Mouse (Mus musculus): ENCODE measurements around the gene Tsn. TPM values are rescaled to one million over a fixed set of nuclear protein-coding genes. Genes with fewer than 3 reads are reported as not detected.

The Tsn gene
- polyA plus RNA-seq, 1 experiment from 2014 or later = 346 TPM

DNA sequence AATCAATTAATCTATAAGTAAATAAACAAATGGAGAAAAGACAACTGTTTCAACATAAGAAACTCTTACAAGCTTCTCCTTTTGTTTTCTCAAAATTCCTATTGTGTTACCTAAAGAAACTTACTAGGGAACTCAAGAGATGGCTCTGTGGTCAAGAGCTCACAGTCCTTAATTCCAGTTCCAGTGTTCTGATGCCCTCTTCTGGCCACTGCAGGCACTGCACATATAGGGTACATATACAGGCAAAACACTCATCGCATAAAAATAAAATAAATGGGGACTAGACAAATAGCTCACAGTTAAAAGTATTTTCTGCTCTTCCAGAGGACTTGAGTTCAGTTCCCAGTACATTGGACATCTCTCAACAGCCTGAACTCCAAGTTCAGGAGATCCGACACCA is 9.2 kb upstream of the Tsn start:
- 67% methylated on average over 2 of the region's 2 CpGs for WGBS

DNA sequence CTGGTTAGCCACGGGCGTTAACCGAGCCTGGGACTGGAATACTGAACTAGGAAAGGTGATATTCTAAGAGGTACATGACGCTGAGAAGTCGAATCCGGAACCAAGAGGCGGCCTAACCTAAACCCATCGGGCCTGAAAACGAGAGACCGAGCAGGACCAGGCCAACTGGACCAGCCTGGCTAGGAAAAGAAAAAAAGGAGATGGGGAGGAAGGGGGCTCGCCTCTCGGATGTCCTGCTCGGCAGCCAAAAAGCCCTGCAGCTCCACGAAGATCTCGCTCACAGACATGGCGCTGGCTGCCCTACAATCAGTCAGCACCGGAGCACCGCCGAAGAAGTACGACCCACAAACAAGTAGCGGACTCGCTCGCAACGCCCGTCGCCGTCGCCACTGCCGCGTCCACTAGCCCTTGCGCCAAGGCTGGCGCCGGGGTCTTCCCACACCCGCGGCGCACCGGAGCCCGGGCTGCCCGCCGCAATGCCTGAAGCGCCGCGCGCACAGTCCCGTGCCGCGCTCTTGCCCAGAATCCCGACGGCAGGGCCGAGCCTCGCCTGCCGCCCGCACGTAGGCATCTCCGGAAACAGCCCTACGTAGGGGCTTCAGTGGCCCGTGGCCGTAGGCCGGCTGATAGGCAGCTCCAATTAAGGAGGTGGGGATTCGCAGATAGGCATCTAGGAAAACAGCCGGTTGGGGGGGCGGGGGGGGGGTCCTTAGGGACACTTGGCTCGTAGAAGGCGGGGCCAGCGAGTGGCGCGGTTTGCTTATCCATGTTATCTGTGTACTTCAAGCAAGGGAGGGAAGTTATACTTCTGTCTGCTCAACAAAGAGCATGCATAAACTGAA is 538 bp downstream of the Tsn start:
- no peaks in the 10 kb centered on the region for H3K27me3 ChIP-seq (ENCODE audit: control insufficient read depth, insufficient read depth, low read length)

More for the DNA sequence above, 9.2 kb upstream of the Tsn start:
- Histone ChIP-seq H3K9ac (ENCODE audit: low read depth, low read length) (no peak overlapping the region), H3K27me3 (ENCODE audit: control insufficient read depth, insufficient read depth, low read length) (no peaks in the 10 kb centered on the region), H3K4me1 (ENCODE audit: control insufficient read depth, insufficient read depth, low read length) (peaks cover 8% of the 10 kb centered on the region; the same call in 1 of the 2 replicates), H3K4me2 (replicated peaks; ENCODE audit: low read depth, low read length) (no peak overlapping the region), H3K4me3 (ENCODE audit: low read length) (no peak overlapping the region), H3K9me3 (ENCODE audit: control insufficient read depth, low read length) (no peaks in the 10 kb centered on the region), H3K36me3 (ENCODE audit: control insufficient read depth, insufficient read depth, low read length) (peaks cover 22% of the 10 kb centered on the region), H3K27ac (ENCODE audit: low read depth, low read length) (no peak overlapping the region)
- ATAC-seq (ENCODE audit: low FRiP score, low TSS enrichment) = no peak

DNA sequence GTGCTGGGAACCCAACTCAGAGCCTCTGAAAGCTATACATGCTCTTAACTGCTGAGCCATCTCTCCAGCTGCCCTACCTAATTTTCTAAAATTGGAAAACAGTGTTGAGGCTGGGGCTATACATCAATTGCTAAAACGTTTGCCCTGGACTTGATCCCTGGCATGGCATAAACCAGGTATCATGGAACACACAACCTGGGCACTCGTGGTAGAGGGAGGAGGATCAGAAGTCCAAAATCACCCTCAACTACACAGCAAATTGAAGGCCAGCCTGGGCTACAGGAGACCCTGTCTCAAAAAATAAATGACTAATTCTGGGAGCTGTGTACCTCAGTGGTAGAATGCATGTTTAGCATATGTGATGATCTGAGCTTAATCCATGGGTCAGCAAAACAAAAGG is 13.8 kb downstream of the Tsn start:
- Histone ChIP-seq H3K4me2 (replicated peaks; ENCODE audit: low read depth, low read length) (no peak overlapping the region), H3K27ac (ENCODE audit: low read depth, low read length) (no peak overlapping the region), H3K4me1 (ENCODE audit: control insufficient read depth, insufficient read depth, low read length) (no peaks in the 10 kb centered on the region), H3K9me3 (ENCODE audit: control insufficient read depth, low read length) (no peaks in the 10 kb centered on the region), H3K27me3 (ENCODE audit: control insufficient read depth, insufficient read depth, low read length) (no peaks in the 10 kb centered on the region), H3K4me3 (ENCODE audit: low read length) (no peak overlapping the region), H3K36me3 (ENCODE audit: control insufficient read depth, insufficient read depth, low read length) (peaks cover 76% of the 10 kb centered on the region), H3K9ac (ENCODE audit: low read depth, low read length) (no peak overlapping the region)
- WGBS = 88% methylated on average over 2 of the region's 2 CpGs
- no peak for ATAC-seq (ENCODE audit: low FRiP score, low TSS enrichment)

More for the DNA sequence above, 538 bp downstream of the Tsn start:
- Histone ChIP-seq H3K9ac (ENCODE audit: low read depth, low read length) (peak overlapping the region; percentile 89), H3K4me1 (ENCODE audit: control insufficient read depth, insufficient read depth, low read length) (peaks cover 4% of the 10 kb centered on the region; the same call in 1 of the 2 replicates), H3K9me3 (ENCODE audit: control insufficient read depth, low read length) (no peaks in the 10 kb centered on the region), H3K36me3 (ENCODE audit: control insufficient read depth, insufficient read depth, low read length) (peaks cover 17% of the 10 kb centered on the region), H3K4me3 (ENCODE audit: low read length) (peak overlapping the region; percentile 90), H3K27ac (ENCODE audit: low read depth, low read length) (peak overlapping the region; percentile 89), H3K4me2 (replicated peaks; ENCODE audit: low read depth, low read length) (peak overlapping the region; percentile 74)
- under 1% methylated on average over 66 of the region's 67 CpGs for WGBS
- peak; percentile 99 for ATAC-seq (ENCODE audit: low FRiP score, low TSS enrichment)

DNA sequence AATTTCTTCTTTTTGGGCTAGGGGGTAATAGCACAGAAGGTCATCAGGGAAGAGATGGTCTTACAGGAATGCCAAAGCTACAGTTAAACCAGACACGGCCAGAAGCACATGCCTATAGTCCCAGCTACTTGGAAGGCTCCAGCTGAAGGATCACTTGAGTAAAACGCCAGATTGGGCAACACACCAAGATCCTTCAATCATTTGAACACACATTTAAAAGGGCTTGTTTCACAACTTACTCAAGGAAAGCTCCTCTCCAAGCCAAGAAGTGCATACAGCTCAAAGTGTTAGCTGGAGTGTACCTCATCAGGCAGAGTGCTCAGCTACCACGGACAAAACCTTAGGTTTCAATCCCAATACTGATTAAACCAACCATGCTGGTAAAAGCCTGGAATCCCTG is 14.9 kb downstream of the Tsn start:
- Histone ChIP-seq H3K4me3 (ENCODE audit: low read length) (no peak overlapping the region), H3K27ac (ENCODE audit: low read depth, low read length) (no peak overlapping the region), H3K4me2 (replicated peaks; ENCODE audit: low read depth, low read length) (no peak overlapping the region), H3K9me3 (ENCODE audit: control insufficient read depth, low read length) (no peaks in the 10 kb centered on the region), H3K36me3 (ENCODE audit: control insufficient read depth, insufficient read depth, low read length) (peaks cover 65% of the 10 kb centered on the region), H3K4me1 (ENCODE audit: control insufficient read depth, insufficient read depth, low read length) (no peaks in the 10 kb centered on the region), H3K9ac (ENCODE audit: low read depth, low read length) (no peak overlapping the region), H3K27me3 (ENCODE audit: control insufficient read depth, insufficient read depth, low read length) (no peaks in the 10 kb centered on the region)
- 89% methylated on average over 3 of the region's 3 CpGs for WGBS
- ATAC-seq (ENCODE audit: low FRiP score, low TSS enrichment) = no peak

DNA sequence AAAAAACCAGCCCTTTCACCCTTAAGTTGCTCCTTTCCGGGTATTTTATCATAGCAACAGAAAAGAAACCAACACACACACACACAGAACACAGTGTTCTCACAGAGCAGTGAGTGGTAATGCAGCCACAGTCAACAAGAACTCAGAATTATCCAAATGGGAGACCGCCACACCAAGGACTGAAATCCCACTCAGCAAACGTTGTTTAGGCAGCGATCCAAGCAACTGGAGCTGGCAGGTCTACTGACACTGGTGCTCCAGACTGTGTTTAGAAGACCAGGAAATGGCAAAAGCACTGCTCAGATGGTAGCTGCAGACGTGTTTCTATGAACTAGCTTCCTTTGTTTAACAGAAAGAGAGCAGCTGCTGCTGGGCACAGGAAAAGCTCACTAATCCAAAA is 16.7 kb downstream of the Tsn start:
- peaks cover 47% of the 10 kb centered on the region for H3K36me3 ChIP-seq (ENCODE audit: control insufficient read depth, insufficient read depth, low read length)
- no peak for ATAC-seq (ENCODE audit: low FRiP score, low TSS enrichment)
- no peaks in the 10 kb centered on the region for H3K9me3 ChIP-seq (ENCODE audit: control insufficient read depth, low read length)
- 88% methylated on average over 5 of the region's 5 CpGs for WGBS
- H3K27ac ChIP-seq (ENCODE audit: low read depth, low read length) = no peak overlapping the region
- H3K4me1 ChIP-seq (ENCODE audit: control insufficient read depth, insufficient read depth, low read length) = no peaks in the 10 kb centered on the region
- no peak overlapping the region for H3K9ac ChIP-seq (ENCODE audit: low read depth, low read length)
- no peaks in the 10 kb centered on the region for H3K27me3 ChIP-seq (ENCODE audit: control insufficient read depth, insufficient read depth, low read length)
- no peak overlapping the region for H3K4me2 ChIP-seq (replicated peaks; ENCODE audit: low read depth, low read length)
- no peak overlapping the region for H3K4me3 ChIP-seq (ENCODE audit: low read length)

DNA sequence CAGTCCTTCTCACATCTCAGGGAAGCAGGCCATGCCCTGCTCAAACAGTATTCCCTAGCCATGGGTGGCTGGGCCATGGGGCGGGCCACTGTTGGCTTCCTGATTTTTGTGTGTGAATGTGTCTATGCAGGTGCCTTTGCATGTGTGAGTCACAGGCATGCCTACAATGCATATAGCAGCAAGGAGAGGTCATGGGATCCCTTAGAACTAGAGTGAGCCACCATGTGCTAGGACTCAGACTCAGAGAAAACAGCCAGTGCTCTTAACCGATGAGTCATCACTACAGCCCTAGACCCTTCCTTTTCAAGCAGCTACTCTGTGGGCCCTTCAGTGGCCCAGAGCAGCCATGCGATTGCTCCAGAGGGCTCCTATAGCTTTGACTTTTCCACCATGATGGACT is 17.3 kb downstream of the Tsn start:
- H3K9ac ChIP-seq (ENCODE audit: low read depth, low read length) = no peak overlapping the region
- peaks cover 41% of the 10 kb centered on the region for H3K36me3 ChIP-seq (ENCODE audit: control insufficient read depth, insufficient read depth, low read length)
- no peaks in the 10 kb centered on the region for H3K9me3 ChIP-seq (ENCODE audit: control insufficient read depth, low read length)
- no peak for ATAC-seq (ENCODE audit: low FRiP score, low TSS enrichment)
- no peak overlapping the region for H3K27ac ChIP-seq (ENCODE audit: low read depth, low read length)
- no peak overlapping the region for H3K4me3 ChIP-seq (ENCODE audit: low read length)
- no peaks in the 10 kb centered on the region for H3K27me3 ChIP-seq (ENCODE audit: control insufficient read depth, insufficient read depth, low read length)
- 90% methylated on average over 3 of the region's 3 CpGs for WGBS
- H3K4me2 ChIP-seq (replicated peaks; ENCODE audit: low read depth, low read length) = no peak overlapping the region
- no peaks in the 10 kb centered on the region for H3K4me1 ChIP-seq (ENCODE audit: control insufficient read depth, insufficient read depth, low read length)

DNA sequence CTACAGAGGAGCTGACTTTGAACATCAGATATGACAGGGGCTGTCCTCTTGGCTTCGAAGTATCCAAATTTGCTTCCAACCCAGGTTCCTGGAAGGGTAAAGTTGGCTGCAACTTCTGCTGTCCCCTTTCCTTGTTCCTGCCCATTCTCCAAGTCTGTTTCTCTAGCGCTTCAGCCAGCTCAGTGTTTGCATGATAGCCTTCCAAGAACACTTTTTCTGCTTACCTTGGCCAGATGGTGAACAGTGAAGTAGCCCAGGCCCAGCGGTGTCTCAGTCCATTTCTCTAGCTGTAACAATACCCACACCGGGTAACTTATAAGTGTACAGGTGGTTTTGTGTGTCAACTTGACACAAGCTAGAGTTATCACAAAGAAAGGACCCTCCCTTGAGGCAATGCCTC is 19.2 kb downstream of the Tsn start:
- WGBS = 88% methylated on average over 4 of the region's 4 CpGs
- Histone ChIP-seq H3K4me3 (ENCODE audit: low read length) (no peak overlapping the region), H3K27ac (ENCODE audit: low read depth, low read length) (no peak overlapping the region), H3K4me1 (ENCODE audit: control insufficient read depth, insufficient read depth, low read length) (no peaks in the 10 kb centered on the region), H3K36me3 (ENCODE audit: control insufficient read depth, insufficient read depth, low read length) (peaks cover 22% of the 10 kb centered on the region; the same call in 1 of the 2 replicates), H3K4me2 (replicated peaks; ENCODE audit: low read depth, low read length) (no peak overlapping the region), H3K9ac (ENCODE audit: low read depth, low read length) (no peak overlapping the region), H3K27me3 (ENCODE audit: control insufficient read depth, insufficient read depth, low read length) (no peaks in the 10 kb centered on the region), H3K9me3 (ENCODE audit: control insufficient read depth, low read length) (no peaks in the 10 kb centered on the region)
- ATAC-seq (ENCODE audit: low FRiP score, low TSS enrichment) = no peak

DNA sequence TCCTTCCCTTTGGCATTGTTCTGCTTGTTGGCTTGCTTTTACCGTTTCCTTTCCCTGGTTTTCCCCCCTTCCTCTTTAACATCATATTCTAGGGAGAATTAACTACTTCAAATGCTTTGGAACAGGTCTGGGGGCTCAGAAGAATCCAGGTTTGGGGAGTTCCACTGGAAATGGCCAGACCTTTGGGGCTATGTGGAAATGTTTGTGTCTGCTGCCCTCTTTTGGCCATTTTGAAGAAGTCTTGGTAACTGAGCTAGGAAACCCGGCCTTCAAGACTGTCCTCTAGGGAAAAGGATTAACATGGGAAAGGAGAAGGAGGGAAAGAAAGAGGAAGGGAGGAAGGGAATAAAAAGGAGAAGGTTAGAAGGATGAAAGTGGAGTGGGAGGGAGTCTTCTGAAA is 36.4 kb downstream of the Tsn start:
- Histone ChIP-seq H3K9me3 (ENCODE audit: control insufficient read depth, low read length) (no peaks in the 10 kb centered on the region), H3K36me3 (ENCODE audit: control insufficient read depth, insufficient read depth, low read length) (no peaks in the 10 kb centered on the region), H3K4me3 (ENCODE audit: low read length) (no peak overlapping the region), H3K4me1 (ENCODE audit: control insufficient read depth, insufficient read depth, low read length) (no peaks in the 10 kb centered on the region), H3K4me2 (replicated peaks; ENCODE audit: low read depth, low read length) (no peak overlapping the region), H3K27me3 (ENCODE audit: control insufficient read depth, insufficient read depth, low read length) (no peaks in the 10 kb centered on the region), H3K27ac (ENCODE audit: low read depth, low read length) (no peak overlapping the region), H3K9ac (ENCODE audit: low read depth, low read length) (no peak overlapping the region)
- 18% methylated on average over 2 of the region's 2 CpGs for WGBS
- no peak for ATAC-seq (ENCODE audit: low FRiP score, low TSS enrichment)

DNA sequence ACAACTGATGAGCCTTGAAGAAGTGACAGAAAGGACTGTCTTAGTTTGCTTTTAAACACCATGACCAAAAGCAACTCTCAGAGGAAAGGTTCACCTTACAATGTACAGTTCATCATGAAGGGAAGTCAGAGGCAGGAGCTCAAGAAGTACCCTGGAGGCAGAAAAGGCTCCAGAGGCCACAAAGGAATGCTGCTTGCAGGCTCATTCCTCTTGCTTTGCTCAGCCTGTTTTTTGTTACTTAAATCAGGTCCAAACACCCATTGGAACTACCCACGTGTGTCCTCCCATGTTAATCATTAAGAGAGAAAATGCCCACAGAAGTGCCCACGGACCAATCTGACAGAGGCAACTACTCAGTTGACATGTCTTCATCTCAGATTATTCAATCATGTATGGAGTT is 59.6 kb downstream of the Tsn start:
- H3K4me3 ChIP-seq (ENCODE audit: low read length) = no peak overlapping the region
- H3K36me3 ChIP-seq (ENCODE audit: control insufficient read depth, insufficient read depth, low read length) = no peaks in the 10 kb centered on the region
- H3K27ac ChIP-seq (ENCODE audit: low read depth, low read length) = no peak overlapping the region
- H3K9ac ChIP-seq (ENCODE audit: low read depth, low read length) = no peak overlapping the region
- ATAC-seq (ENCODE audit: low FRiP score, low TSS enrichment) = no peak
- H3K27me3 ChIP-seq (ENCODE audit: control insufficient read depth, insufficient read depth, low read length) = no peaks in the 10 kb centered on the region
- H3K4me1 ChIP-seq (ENCODE audit: control insufficient read depth, insufficient read depth, low read length) = no peaks in the 10 kb centered on the region
- 41% methylated on average over 2 of the region's 2 CpGs for WGBS
- H3K4me2 ChIP-seq (replicated peaks; ENCODE audit: low read depth, low read length) = no peak overlapping the region
- no peaks in the 10 kb centered on the region for H3K9me3 ChIP-seq (ENCODE audit: control insufficient read depth, low read length)

All from kidney, embryonic 14.5 days (tissue).